Mouse (Mus musculus): ENCODE data around the gene Ddias.
"Not testable (repeated sequence)": the region's sequence is repeated elsewhere in the genome, so short reads cannot be mapped to it uniquely, and the experiment has no call there.

The Ddias gene

GRCm38 (mm10) chr7:92874116-92874675, at the start of gene Ddias, which contains the start of gene Prcp:
Gene Ddias (minus strand): TSS chr7:92874247.
Gene Prcp (plus strand): TSS chr7:92874470.
- peak; percentile 94 for DNase-seq (ENCODE audit: low spot score)

- no peak for DNase-seq (ENCODE audit: low spot score)
Measured at GRCm38 (mm10) chr7:92920857-92921172, 46.8 kb upstream of the Ddias start.

- no peak for DNase-seq (ENCODE audit: low spot score)
Measured at GRCm38 (mm10) chr7:92920172-92920856, 46.3 kb upstream of the Ddias start.

GRCm38 (mm10) chr7:92904285-92904684, 30.2 kb upstream of the Ddias start:
- not testable (repeated sequence) for DNase-seq (ENCODE audit: low spot score)

- DNase-seq (ENCODE audit: low spot score), result peak; percentile 73
Measured at GRCm38 (mm10) chr7:92903360-92904038, 29.5 kb upstream of the Ddias start.

GRCm38 (mm10) chr7:92897021-92897420, 23.0 kb upstream of the Ddias start:
- no peak for DNase-seq (ENCODE audit: low spot score)

- DNase-seq (ENCODE audit: low spot score), result no peak
Measured at GRCm38 (mm10) chr7:92896036-92896435, 22.0 kb upstream of the Ddias start.

GRCm38 (mm10) chr7:92893478-92893877, 19.4 kb upstream of the Ddias start:
- no peak for DNase-seq (ENCODE audit: low spot score)

GRCm38 (mm10) chr7:92890618-92891230, 16.7 kb upstream of the Ddias start:
- DNase-seq (ENCODE audit: low spot score), result no peak

- no peak for DNase-seq (ENCODE audit: low spot score)
Measured at GRCm38 (mm10) chr7:92890211-92890610, 16.2 kb upstream of the Ddias start.

GRCm38 (mm10) chr7:92887230-92887629, 13.2 kb upstream of the Ddias start:
- DNase-seq (ENCODE audit: low spot score), result no peak

GRCm38 (mm10) chr7:92886801-92887200, 12.8 kb upstream of the Ddias start:
- no peak for DNase-seq (ENCODE audit: low spot score)

- no peak for DNase-seq (ENCODE audit: low spot score)
Measured at GRCm38 (mm10) chr7:92884998-92885660, 11.1 kb upstream of the Ddias start.

- DNase-seq (ENCODE audit: low spot score), result no peak
Measured at GRCm38 (mm10) chr7:92883850-92884716, 10.0 kb upstream of the Ddias start.

- no peak for DNase-seq (ENCODE audit: low spot score)
Measured at GRCm38 (mm10) chr7:92878575-92879285, 4.7 kb upstream of the Ddias start.

GRCm38 (mm10) chr7:92876538-92876937, 2.5 kb upstream of the Ddias start:
- no peak for DNase-seq (ENCODE audit: low spot score)

- no peak for DNase-seq (ENCODE audit: low spot score)
Measured at GRCm38 (mm10) chr7:92876066-92876465, 2.0 kb upstream of the Ddias start.

- peak; percentile 97 for DNase-seq (ENCODE audit: low spot score)
Measured at GRCm38 (mm10) chr7:92874761-92875408, 838 bp upstream of the Ddias start.

- DNase-seq (ENCODE audit: low spot score), result no peak
Measured at GRCm38 (mm10) chr7:92871596-92871995, 2.5 kb downstream of the Ddias start.

- DNase-seq (ENCODE audit: low spot score), result no peak
Measured at GRCm38 (mm10) chr7:92870161-92870560, 3.9 kb downstream of the Ddias start.
